Mouse (Mus musculus): ENCODE data around the gene Gad2.

The Gad2 gene

DNA sequence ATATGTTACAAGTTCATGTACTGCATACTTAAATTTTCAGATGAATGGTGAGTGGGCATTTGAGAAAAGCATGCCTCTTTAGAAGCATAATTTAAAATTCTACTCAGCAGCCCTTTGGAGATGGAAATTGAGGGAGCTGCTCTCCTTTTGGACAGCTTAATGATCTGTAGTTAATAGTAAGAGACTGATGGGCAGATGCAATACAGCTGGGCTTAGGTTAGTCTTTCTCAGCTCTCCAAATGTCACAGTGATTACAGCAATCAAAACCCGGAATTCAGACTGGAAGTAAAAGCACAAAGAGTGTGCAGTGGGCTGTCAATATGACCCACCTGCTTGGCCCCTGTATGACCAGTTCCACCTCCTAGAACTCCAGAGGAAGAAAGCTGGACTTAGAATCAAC is 24.1 kb downstream of the Gad2 start:
- no peak for DNase-seq (ENCODE audit: low spot score)

DNA sequence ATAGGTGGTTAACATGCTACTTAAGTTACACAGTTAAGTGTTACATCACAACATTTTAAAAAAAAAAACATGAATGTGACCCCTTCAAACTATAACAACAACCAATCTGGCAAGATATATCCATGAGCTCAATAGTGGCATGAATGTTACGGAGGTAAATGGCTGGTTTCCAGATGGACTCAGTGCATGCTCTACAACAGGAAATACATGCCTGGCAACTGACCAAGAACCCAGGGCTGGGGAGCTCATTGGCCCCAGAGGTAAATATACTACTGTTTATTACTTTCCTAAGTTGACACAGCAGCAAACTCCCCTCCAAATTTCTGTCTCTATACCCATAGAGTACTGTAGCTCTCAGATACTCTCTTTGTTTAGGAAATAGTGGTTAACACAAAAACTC is 26.4 kb downstream of the Gad2 start:
- no peak for DNase-seq (ENCODE audit: low spot score)

DNA sequence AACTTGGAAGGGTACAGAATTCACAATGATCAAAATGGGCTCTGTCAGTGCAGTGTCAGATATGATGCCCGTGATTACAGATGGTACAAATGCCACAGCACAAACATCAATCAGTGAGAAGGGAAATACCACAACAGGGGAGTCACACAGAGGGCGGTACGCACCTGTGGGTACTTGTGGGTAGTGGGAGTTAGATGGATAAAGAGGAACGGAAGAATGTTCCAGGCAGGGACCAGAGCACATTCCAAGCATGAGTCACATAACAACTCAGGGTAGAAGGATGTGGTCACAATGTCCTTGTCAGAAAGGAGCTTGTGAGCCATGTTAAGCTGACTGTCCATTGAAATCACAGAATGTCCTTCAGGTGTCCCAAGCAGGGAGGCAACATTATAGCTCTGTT is 29.8 kb downstream of the Gad2 start:
- DNase-seq (ENCODE audit: low spot score) = no peak

DNA sequence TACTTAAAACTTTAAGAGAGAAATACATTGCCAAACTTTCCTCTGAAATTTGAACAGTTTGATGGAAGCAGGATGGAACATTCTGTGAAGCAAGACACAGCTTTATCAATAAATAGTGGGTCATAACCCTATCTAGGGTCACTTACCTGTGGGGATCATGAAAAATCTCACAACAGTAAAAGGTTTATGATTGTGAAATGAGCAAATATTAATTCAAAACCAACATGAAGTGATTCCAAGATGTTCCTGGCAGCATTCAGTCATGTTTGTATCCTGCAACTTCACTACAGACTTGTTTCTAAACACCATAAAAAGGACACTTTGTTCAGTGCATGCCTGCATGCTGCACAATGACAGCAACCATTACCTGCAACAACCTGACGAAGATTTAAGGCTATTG is 41.7 kb downstream of the Gad2 start:
- no peak for DNase-seq (ENCODE audit: low spot score)

DNA sequence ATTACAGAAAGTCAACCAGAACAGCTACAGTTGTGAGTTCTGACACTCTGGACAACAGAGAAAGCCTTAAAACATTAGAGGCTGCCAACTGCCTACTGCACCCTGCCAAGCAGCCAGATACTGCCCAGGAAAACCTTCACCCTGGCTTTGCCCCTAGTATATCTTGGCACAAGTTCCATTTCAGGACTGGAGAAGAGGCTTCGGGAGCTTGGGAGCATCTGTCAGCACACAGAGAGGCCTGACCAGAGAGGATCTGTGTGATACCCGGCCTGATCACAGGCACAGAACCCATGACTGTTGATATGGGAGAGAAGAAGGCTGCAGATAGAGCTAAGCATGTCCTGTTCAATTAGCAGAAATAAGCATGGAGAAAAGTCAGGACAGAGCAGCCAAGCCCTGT is 48.4 kb downstream of the Gad2 start:
- no peak for DNase-seq (ENCODE audit: low spot score)

DNA sequence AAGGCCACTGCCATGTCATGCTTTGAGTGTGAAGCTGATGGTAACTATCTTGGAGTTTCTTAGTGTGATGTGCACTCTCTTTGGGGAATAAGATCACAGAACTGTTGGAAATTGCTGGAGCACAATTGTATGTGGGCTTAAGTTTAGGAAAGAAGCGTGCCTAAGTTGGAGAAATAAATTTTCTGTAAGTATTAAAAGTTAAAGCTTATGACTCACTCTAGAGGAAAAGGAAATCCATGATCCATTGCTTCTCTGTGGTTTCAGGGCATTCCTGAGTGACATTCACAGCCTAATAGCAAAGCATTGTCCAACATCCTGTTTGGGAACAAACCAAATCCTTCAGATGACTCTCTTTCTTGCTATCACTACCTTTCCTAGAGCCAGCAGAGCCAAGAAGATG is 49.3 kb downstream of the Gad2 start:
- DNase-seq (ENCODE audit: low spot score) = no peak

DNA sequence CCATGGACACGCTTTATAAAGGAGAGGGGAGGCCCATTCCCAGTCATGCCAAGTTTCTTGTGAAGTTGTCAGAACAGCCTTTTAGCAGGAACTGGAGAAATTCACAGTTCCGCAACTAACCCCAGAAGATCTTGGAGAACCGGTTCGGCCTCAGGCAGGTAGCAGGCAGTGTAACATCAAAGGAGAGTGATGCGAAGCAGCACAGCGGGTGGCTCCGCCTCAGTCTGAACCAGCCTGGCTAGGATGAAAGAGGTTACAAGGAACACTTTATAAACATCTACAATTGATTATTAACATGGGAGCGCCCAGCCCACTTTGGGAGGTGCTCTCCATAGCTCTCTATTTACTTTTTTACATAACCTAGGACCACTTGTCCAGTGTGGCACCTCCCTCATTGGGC is 55.1 kb downstream of the Gad2 start:
- peak; percentile 40 for DNase-seq (ENCODE audit: low spot score)

DNA sequence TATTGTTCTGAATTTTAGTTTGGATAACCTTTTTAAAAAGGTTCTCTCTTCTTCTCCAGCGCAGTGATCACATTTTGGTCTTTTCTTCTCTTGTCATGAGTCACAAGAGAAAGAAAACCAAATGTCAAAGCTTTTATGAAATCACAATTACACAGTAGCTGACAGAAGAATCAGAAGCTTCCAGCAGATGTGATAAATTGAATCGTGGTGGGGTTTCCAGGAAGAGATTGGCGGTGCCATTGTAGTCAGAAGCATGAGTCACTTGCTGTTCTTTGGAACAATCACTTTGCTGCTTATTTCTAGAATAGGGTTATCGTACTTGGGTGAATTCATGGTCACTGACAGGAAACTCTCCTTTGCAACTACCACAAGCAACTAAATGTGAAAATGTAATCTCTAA is 57.9 kb downstream of the Gad2 start:
- DNase-seq (ENCODE audit: low spot score) = no peak

DNA sequence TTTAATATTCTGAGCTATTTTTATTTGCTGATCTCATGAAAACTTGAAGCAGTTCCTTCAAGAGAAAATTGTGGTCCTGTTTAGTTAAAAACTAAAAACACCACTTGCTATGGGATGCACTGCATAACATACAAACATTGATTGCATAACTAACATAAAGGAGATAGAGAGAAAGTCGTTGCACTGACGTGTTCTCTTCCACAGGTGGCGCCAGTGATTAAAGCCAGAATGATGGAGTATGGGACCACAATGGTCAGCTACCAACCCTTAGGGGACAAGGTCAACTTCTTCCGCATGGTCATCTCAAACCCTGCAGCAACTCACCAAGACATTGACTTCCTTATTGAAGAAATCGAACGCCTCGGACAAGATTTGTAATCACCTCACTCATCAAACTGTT is 68.0 kb downstream of the Gad2 start:
- no peak for DNase-seq (ENCODE audit: low spot score)

DNA sequence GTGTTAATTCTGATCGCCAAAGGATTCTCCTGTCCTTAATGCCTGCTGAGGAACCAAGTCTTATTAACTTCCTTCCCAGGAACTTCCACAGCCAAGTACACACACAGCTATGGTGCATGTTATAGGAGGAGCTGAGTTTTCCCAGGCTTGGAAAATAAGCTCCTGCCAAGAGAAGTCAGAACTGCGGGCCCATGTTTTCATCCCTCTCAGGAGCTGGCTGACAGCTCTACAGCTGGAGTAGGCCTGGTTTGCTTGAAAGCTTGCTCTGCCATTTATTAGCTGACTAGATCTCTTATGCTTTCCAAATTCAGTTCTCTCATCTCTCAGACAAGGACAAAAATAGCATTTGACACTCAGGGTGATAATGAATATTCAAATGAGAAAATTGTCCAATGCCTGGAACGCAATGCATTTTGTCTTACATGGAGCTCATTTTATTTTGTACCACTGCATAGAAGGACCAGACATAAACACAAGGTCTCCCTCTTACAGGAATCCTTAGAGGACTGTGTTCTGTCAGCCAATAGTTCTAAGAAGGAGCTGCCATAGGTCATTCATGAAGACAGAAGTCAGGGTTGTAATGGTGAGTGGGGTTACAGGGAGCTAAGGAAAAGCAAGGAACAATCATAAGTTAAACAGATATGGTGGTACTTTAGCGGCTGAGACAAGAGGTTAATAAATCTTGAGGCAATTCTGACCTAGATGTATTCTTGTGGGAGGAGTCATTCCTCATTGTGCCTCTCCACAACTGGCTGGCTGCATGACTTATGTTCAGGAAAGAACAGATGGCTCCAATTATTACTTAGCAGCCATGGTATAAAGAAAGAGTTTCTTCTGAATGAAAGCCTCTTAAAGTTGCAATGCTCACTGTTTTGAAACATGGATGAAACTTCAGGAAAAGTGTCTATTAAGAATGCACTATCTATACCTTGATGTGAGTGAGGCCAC is 83.0 kb downstream of the Gad2 start:
- DNase-seq (ENCODE audit: low spot score) = peak; percentile 3

DNA sequence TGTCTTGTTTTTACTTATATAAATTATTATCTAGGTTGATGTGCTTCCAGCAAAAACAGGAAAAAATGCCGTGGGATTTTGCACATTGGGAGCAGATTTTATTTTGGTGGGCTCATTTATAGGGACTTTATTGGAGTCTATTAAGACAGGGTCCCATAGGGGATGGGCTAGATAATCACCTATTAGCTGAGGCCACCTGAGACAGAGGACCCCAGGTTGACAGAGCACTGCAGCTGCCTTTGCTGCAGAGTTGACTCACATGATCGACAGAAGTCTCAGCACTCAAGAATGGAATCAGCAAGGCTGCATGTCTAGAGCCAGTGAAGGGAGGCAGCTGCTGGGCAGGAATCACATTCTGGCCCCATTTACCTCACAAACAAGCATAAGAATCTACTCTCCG is 84.2 kb downstream of the Gad2 start:
- peak; percentile 4 for DNase-seq (ENCODE audit: low spot score)

DNA sequence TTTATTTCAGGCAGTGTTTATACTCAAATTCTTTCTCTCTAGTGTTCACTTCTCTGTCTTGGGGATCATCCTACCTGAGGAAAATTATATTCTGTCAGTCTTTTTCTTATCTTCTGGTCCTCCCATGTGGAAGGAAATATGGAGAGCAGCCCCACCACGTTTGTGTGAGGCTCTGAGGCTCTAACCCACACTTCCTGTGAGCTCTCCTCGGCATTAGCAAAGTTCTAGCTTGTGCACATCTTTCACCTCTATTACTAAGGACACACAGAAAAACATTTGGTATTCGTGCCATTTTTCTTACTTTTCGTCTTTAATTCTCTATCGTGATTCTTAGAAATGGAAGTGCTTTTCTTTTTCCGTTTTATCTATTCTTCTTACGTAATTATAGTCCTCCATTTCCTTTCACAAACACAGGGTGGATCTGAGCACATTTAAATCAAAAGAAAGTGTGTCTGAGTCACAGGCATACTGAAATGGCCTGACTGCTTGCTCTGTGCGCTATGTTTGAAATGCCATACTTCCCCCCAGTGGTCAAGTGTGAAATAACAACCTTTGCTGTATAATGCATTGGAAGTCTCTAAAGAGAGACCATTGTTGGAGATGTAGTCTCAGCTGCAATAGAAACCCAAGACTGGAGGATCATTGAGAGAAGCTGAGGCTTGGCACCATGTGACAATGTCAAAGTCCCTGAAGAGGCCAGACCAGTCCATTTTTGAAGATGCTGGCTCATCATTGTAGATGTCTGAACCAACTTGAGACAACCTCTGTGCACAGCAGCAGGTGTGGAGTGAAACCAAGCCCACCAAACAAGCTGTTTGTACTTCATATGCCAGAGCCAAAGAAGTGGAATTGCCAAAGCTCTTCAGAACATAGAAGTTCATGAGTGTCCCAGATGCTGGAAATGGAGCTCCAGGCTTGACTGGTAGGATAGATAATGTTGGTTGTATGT is 99.8 kb downstream of the Gad2 start:
- peak; percentile 64 for DNase-seq (ENCODE audit: low spot score)

DNA sequence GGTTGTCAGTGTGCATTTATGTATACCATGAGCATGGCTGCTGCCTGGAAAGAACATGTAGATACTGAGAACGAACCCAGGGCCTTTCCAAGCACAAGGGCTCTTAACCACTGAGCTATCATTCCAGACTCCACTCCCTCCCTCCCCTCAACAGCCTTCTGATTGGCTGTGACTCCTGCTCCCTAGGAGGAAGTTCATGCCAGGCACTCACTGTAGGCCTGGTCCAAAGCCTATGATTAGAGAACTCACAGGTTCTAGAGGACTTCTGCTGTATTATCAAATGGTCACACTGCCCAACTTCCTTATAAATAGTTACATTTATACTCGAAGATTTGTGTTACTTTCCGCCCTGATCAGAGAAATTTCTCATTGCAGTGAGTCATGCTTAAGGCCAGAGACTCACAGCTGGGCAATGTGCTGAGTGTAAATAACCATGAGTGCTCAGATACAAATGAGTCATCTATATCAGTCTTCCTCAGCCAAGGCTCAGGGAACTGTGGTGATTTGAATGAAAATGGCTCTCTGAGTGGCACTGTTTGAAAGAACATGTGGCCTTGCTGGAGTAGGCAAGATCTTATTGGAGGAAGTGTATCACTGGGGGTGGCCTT is 102.0 kb downstream of the Gad2 start:
- peak; percentile 10 for DNase-seq (ENCODE audit: low spot score)

DNA sequence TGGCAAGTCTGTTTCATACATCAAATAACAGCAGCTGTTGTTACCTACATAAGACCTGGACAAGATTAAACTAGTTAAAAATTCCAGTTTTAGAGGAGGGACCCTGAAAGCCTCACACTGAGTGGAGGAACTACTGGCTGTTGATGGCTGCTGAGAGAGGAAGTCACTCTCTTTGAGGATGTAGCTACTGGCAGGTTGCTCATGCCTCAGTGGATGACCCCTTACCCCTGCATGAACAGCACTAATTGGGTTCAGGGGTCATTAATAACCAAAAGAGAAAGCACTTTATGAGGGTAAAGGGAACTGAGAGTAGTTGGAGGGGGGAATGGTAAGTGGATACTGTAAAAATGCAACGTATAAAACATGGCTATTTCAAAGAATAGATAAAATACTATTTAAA is 105.1 kb downstream of the Gad2 start:
- no peak for DNase-seq (ENCODE audit: low spot score)

DNA sequence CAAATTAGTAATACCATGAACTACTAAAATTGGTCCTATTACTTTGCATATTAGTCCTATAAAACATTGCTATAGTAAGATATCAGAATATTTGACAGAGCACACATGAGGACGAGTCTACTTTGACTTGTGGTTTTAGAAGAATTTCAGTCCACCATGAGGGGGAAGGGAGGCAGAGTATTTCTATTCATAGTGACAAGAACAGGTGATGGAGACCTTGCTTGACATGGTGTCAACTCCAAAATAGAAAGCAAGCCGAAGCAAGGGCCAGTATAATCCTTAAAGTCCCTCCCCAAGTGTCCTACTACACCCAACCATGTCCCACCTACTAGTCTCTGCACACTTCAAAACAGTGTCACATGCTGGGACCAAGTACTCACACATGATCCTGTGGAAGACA is 114.1 kb downstream of the Gad2 start:
- DNase-seq (ENCODE audit: low spot score) = no peak

DNA sequence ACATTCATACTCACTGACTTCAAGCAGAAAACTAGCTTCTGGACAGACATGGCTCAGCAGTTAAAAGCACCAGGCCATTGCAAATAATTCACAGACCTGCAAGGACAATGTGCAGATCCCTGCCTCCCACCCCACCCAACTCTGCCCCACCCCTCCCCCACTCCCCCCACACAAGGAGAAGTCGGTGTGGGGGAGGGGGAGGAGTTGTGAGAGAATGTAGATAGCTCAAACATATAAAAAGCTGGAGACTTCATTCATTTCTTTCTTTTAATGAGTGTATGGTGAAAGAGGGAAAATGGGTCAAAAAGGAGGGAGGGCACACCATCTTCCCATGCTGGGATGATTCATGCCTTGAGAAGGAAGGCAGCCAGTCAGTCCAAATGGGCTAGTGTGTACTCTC is 117.4 kb downstream of the Gad2 start:
- no peak for DNase-seq (ENCODE audit: low spot score)

DNA sequence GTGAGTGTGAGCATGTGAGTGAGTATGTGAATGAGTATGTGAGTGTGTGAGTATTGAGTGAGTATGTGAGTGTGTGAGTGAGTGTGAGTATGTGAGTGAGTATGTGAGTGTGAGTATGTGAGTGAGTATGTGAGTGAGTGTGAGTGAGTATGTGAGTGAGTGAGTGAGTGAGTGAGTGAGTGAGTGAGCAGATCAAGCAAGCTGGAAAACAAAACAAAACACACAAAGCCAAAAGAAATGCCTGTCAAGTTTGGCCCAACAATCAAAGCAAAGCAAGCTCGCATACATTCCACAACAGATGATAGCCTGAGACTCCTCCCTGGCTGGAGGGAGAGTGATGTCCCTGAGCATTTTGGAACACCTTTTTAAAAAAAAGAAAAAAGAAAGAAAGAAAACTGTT is 118.4 kb downstream of the Gad2 start:
- no peak for DNase-seq (ENCODE audit: low spot score)

DNA sequence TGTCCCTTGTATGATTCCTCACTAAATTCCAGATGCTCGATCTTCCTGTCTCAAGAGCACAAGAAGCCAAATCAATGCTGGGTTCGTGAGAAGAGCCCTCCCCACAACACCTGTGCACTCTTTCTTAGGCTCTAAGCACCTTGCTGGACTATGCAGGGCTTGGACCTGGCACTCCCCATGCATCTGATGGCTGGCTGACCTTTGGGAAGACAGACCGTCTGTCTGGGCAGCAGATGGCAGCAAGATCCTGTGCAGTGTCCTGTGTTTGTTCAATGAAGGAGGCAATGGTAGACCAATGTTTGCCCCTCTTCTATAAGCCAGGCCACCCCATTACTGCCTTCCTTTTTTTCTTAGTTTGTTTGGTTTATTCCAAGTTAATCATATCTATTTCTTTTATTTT is 119.2 kb downstream of the Gad2 start:
- no peak for DNase-seq (ENCODE audit: low spot score)

Data from urinary bladder, postnatal 14 days (tissue).